Mouse (Mus musculus) E14TG2a.4 (cell line): ENCODE data around the gene Ada.

Source experiments
- CTCF ChIP-seq: conservative IDR thresholded peaks from 2 replicates; pipeline ENCODE4 v1.5.1; 2014; ENCODE audit warnings: low read length
- NANOG ChIP-seq: IDR thresholded peaks from 2 replicates; pipeline ENCODE4 v1.6.1; 2014; ENCODE audit warnings: borderline replicate concordance, low read length, mixed read lengths

DNA sequence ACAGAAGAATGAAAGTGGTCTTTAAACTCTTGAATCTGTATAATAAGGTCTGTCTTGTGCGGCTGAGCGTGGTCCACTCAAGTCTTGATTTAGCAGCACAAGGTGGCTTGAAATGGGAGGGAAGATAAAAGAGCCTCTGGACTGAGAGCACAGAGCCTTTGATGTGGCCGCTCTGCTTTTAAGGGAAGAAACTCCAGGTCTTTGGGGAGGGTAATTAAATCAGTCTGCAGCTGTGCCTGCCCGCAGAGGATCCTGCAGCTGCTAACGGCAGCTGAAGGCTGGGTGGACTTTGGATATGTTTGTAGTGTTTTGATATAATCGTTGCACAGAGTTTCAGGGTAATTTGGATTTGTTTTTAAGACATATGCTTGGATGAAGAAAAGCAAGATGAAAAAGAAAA, 33.2 kb downstream of the Ada start:
- TF ChIP-seq CTCF = no peak
- TF ChIP-seq NANOG = no peak
